Mouse (Mus musculus) limb, embryonic 13.5 days (tissue): Measurements from ENCODE around the gene Hbb-bs. TPM values are rescaled to one million over a fixed set of nuclear protein-coding genes. Genes with fewer than 3 reads are reported as not detected.
"Not testable (repeated sequence)": the region's sequence is repeated elsewhere in the genome, so short reads cannot be mapped to it uniquely, and the experiment has no call there.

Experiments
- ATAC-seq: fragments of 200-750 bp; cut with Nextera tagmentation; 2 replicates; pipeline ENCODE4 v1.8.0; 2017; ENCODE audit warnings: low read depth, moderate number of reproducible peaks, moderate TSS enrichment; ENCODE audit not compliant: low FRiP score
- H3K27ac ChIP-seq: fragments of 300-500 bp; sonication (generic); 2 replicates; pipeline ENCODE4 v1.5.1; 2015; ENCODE audit warnings: inconsistent platforms, mild to moderate bottlenecking, moderate library complexity
- H3K27me3 ChIP-seq: fragments of 300-500 bp; sonication (generic); 2 replicates; pipeline ENCODE4 v1.6.1; 2015; ENCODE audit warnings: mild to moderate bottlenecking, inconsistent platforms
- H3K36me3 ChIP-seq: fragments of 300-500 bp; sonication (generic); 2 replicates; pipeline ENCODE4 v1.6.1; 2015; ENCODE audit warnings: inconsistent platforms, mild to moderate bottlenecking, moderate library complexity
- H3K4me1 ChIP-seq: fragments of 300-500 bp; sonication (generic); 2 replicates; pipeline ENCODE4 v1.6.1; 2015; ENCODE audit warnings: inconsistent platforms
- H3K4me2 ChIP-seq: fragments of 300-500 bp; sonication (generic); replicated peaks from 2 replicates; pipeline ENCODE4 v1.6.1; 2015; ENCODE audit warnings: inconsistent platforms, mild to moderate bottlenecking, moderate library complexity
- H3K4me3 ChIP-seq: fragments of 300-500 bp; sonication (generic); 2 replicates; pipeline ENCODE4 v1.5.1; 2015; ENCODE audit warnings: moderate library complexity, mild to moderate bottlenecking, inconsistent platforms
- H3K9ac ChIP-seq: fragments of 300-500 bp; sonication (generic); 2 replicates; pipeline ENCODE4 v1.6.1; 2015; ENCODE audit warnings: mild to moderate bottlenecking, inconsistent platforms
- H3K9me3 ChIP-seq: fragments of 300-500 bp; sonication (generic); 2 replicates; pipeline ENCODE4 v1.6.1; 2016; ENCODE audit warnings: inconsistent platforms
- WGBS: fragments of 180-500 bp; shearing (Covaris S2); methylation state at CpG from one replicate; pipeline ENCODE4 v1.1.7; 2015; 5-methylcytosine and 5-hydroxymethylcytosine counted together
- polyA plus RNA-seq: library from polyadenylated mRNA; unstranded; fragments of >200 nt; fragmentation: Nextera tagmentation; extraction: Ambion mirVana; gene quantifications from 2 replicates; pipeline ENCODE4 v1.2.1, GENCODE M21; 2015

Hbb-bs gene
- polyA plus RNA-seq, 1 experiment from 2014 or later = 3,820 TPM

DNA sequence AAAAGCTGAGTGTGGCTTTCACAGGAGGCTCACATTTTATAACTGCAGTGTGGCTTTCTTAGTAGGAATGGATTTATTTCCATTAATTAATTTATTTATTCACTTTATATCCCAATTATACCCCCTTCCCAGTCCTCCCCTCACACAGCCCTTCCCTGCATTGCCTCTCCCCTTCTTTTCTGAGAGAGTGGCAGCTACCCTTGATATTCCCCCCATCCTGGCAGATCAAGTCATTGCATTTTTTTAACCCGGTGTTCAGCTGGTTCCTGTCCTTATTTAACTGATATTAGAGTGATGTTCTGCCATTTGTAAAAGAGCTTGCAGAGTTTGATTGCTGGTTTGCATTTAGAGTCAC, 18.1 kb downstream of the Hbb-bs start:
- Histone ChIP-seq H3K4me1 (no peaks in the 10 kb centered on the region), H3K4me3 (no peak overlapping the region), H3K4me2 (no peak overlapping the region), H3K9ac (no peak overlapping the region), H3K9me3 (no peaks in the 10 kb centered on the region), H3K27me3 (no peaks in the 10 kb centered on the region), H3K36me3 (no peaks in the 10 kb centered on the region), H3K27ac (no peak overlapping the region)
- no peak for ATAC-seq
- 64% methylated on average over 1 of the region's 1 CpGs for WGBS

DNA sequence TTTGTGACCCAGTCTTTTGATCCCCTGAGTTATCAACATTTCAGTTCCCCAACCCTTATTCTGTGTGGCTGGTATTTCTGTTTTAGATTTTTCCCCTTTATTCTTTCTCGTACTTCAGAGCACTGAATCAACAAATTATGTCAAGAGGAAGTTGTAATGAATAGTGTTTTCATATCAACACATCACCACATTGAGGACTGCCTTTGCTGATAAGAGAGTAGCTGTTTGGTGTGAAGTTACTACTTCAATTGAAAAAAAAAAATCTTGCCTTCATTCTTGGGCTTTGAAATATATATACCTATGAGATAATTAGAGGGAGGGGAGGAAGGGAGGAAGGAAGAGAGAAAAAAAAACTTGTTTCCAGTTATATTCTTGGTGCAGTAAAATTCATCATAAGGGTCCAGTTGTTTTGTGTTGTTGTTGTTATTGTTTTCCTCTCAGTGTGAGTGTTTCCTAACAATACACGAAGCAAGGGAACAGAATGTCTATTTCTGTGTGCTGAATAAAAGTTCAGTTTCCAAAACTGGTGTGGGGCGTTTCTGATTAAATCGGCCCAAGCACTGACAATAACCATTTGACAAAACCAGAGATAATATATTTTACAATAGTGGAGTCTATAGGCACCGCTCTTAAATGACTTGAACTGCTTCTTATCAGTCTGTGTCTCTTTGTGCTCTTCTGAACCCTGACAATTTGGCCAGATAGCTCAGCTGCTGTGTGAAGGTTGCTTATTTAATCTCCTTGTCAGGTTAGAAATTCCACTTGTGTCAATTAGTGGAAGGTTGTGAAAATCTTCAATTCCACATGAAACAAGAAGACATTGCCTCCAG, 18.7 kb downstream of the Hbb-bs start:
- Histone ChIP-seq H3K9me3 (no peaks in the 10 kb centered on the region), H3K36me3 (no peaks in the 10 kb centered on the region), H3K4me3 (no peak overlapping the region), H3K4me2 (no peak overlapping the region), H3K27me3 (no peaks in the 10 kb centered on the region), H3K9ac (no peak overlapping the region), H3K4me1 (no peaks in the 10 kb centered on the region), H3K27ac (no peak overlapping the region)
- WGBS = 68% methylated on average over 5 of the region's 5 CpGs
- no peak for ATAC-seq

DNA sequence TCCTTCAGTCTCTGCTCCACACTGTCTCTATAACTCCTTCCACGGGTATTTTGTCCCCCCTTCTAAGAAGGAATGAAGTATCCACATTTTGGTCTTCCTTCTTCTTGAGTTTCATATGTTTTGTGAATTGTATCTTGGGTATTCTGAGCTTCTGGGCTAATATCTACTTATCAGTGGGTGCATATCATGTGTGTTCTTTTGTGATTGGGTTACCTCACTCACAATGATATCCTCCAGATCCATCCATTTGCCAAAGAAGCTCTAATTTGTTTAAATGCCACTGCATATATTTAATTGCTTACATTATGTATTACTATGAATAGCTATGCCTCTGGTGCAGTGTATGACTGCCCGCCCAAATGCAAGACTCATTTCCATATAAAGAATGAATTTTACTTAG, 19.8 kb downstream of the Hbb-bs start:
- not testable (repeated sequence) for H3K9ac ChIP-seq, H3K9me3 ChIP-seq, H3K36me3 ChIP-seq, H3K4me3 ChIP-seq, H3K4me2 ChIP-seq, H3K27ac ChIP-seq, H3K27me3 ChIP-seq, ATAC-seq, H3K4me1 ChIP-seq
- 74% methylated on average over 2 of the region's 2 CpGs for WGBS

DNA sequence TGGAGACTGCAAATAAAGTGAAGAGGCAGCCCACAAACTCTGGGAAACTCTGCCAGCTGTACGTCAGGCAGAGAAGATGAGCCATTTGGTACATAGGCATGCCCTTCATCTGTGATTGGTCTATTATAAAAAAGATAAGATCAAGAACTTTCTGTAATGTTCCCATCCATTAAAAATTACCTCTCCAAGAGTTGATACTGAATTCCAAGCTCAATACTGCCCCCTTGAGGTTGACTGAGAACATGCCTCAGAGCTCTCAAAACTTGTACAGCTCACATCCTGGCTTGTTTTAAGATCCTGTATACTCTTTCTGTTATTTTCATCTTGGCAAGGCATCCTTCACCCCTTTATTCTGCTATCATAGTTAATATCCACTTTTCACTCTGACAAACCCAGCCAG, 21.0 kb downstream of the Hbb-bs start:
- WGBS = 81% methylated on average over 1 of the region's 1 CpGs
- no peaks in the 10 kb centered on the region for H3K36me3 ChIP-seq
- ATAC-seq = no peak

DNA sequence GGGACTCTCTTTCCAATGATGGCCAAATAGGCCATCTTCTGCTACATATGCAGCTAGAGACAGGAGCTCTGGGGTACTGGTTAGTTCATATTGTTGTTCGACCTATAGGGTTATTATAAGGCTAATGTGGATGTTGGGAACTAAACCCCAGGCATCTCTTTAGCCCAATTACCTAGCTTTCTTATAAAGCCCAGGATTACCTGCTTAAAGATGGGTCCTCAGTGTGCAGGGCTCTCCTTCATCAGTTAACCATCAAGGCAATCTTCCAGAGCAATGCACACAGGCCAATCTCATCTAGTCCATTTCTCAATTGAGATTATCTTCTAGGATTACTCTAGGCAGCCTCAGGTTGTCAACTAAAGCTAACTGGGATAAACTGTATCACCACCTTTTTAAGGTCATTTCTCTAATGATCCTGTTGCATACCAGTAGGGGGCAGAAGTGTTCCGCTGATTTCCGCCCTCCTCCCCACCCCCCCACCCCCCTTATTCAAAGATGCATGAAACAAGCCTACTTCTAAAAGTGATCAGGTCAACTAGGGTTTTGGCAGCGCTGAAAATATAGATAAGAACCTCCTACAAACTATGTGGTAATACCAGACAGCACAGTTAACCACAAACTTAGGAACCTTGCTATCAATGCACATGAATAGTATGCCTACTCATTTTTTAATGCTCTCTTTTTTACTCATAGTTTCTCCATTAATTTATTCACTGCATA, 35.1 kb downstream of the Hbb-bs start:
- no peak for ATAC-seq
- H3K4me2 ChIP-seq = no peak overlapping the region
- H3K9ac ChIP-seq = no peak overlapping the region
- WGBS = 27% methylated on average over 4 of the region's 4 CpGs
- H3K4me3 ChIP-seq = no peak overlapping the region
- H3K27ac ChIP-seq = no peak overlapping the region
- no peaks in the 10 kb centered on the region for H3K36me3 ChIP-seq
- no peaks in the 10 kb centered on the region for H3K9me3 ChIP-seq
- no peaks in the 10 kb centered on the region for H3K4me1 ChIP-seq
- no peaks in the 10 kb centered on the region for H3K27me3 ChIP-seq

More for the DNA sequence above, 21.0 kb downstream of the Hbb-bs start:
- no peak overlapping the region for H3K4me2 ChIP-seq
- no peak overlapping the region for H3K4me3 ChIP-seq
- no peaks in the 10 kb centered on the region for H3K4me1 ChIP-seq
- H3K9me3 ChIP-seq = no peaks in the 10 kb centered on the region
- no peak overlapping the region for H3K27ac ChIP-seq
- H3K27me3 ChIP-seq = no peaks in the 10 kb centered on the region
- no peak overlapping the region for H3K9ac ChIP-seq

DNA sequence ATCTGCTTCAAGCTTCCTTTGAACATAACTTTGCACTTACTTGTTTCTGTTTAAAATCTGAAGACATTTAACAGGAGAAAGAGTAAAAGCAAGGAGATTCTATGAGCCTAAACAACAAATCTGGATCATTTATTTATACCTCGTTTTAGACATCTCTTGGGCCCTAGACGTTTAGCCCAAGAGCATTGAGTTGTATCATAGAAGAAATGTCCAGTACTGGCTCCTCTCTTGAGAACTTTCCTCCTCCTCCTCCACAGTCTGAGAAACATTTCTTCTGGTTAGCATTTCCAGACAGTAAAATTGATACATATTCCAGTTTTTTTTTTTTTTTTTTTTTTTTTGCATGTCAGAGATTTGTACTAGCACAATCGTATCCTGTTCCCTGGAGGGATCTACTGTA, 36.2 kb downstream of the Hbb-bs start, which contains the start of gene Olfr67:
Olfr67 (minus strand) TSS at position 101 of the 400 bp plus-strand sequence.
- H3K27ac ChIP-seq = no peak within 1 kb of the TSS
- no peaks in the 10 kb centered on the region for H3K27me3 ChIP-seq
- H3K4me3 ChIP-seq = no peak within 1 kb of the TSS
- no peaks in the 10 kb centered on the region for H3K36me3 ChIP-seq
- 76% methylated on average over 3 of the region's 3 CpGs for WGBS
- H3K4me1 ChIP-seq = no peaks in the 10 kb centered on the region
- no peak within 1 kb of the TSS for H3K4me2 ChIP-seq
- no peaks in the 10 kb centered on the region for H3K9me3 ChIP-seq
- H3K9ac ChIP-seq = no peak within 1 kb of the TSS
- no peak for ATAC-seq

DNA sequence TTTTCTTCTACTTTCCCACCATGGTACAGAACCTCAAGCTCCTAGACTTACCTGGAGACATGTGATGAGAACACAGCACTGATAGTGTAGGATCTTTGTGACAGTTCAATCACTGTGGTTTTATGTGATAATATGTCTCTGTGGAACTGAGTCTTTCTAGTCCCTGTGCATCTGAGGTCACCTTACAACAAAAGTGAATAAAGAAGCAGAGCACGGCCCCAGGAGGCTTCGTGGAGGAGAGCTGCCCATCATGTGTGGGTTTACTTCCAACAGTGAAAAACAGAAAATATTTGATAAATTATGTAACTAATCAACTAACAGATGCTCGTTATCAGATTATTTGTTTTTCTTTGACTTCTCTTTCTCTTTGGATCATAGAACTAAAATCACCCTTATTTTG, 48.3 kb downstream of the Hbb-bs start, which contains the start of gene Olfr68:
Olfr68 (minus strand) TSS at position 101 of the 400 bp plus-strand sequence.
- no peak within 1 kb of the TSS for H3K9ac ChIP-seq
- no peak for ATAC-seq

DNA sequence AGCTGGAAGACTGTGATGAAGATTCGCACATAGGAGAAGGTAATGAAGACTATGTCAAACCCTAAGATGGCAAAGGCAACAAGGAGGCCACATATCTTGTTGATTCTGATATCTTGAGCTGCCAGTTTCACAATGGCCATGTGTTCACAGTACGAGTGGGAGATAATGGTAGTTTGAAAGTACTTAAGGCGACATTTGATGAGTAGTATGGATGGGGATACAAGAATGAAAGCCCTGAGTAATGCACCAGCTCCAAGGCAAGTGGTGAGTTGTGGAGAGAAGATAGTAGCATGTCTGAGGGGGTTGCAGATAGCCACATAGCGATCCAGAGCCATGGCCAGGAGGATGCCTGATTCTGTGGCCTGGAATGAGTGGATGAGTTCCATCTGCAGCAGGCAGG, 50.2 kb downstream of the Hbb-bs start:
- not testable (repeated sequence) for ATAC-seq, H3K27ac ChIP-seq, H3K36me3 ChIP-seq, H3K4me1 ChIP-seq, H3K4me2 ChIP-seq, H3K9ac ChIP-seq, H3K9me3 ChIP-seq, H3K4me3 ChIP-seq, H3K27me3 ChIP-seq
- 83% methylated on average over 4 of the region's 4 CpGs for WGBS

More for the DNA sequence above, 48.3 kb downstream of the Hbb-bs start, which contains the start of gene Olfr68:
- WGBS = 79% methylated on average over 3 of the region's 3 CpGs
- no peak within 1 kb of the TSS for H3K27ac ChIP-seq
- H3K27me3 ChIP-seq = no peaks in the 10 kb centered on the region
- H3K4me1 ChIP-seq = no peaks in the 10 kb centered on the region
- H3K36me3 ChIP-seq = no peaks in the 10 kb centered on the region
- H3K9me3 ChIP-seq = no peaks in the 10 kb centered on the region
- H3K4me2 ChIP-seq = no peak within 1 kb of the TSS
- H3K4me3 ChIP-seq = no peak within 1 kb of the TSS

Other genes with a start within 250 kb of the Hbb-bs start
- gene Olfr618, start 238.0 kb downstream of the Hbb-bs start, polyA plus RNA-seq = not detected in 2 replicates
- not detected in 2 replicates for gene Olfr619, start 227.5 kb downstream of the Hbb-bs start, polyA plus RNA-seq
- not detected in 2 replicates for gene Olfr620, start 215.6 kb downstream of the Hbb-bs start, polyA plus RNA-seq
- gene Olfr622, start 185.4 kb downstream of the Hbb-bs start, polyA plus RNA-seq = not detected in 2 replicates
- not detected in 2 replicates for gene Olfr623, start 164.4 kb downstream of the Hbb-bs start, polyA plus RNA-seq
- gene Olfr624, start 156.9 kb downstream of the Hbb-bs start, polyA plus RNA-seq = 0.08 TPM in 1 of 2 replicates, not detected in the other
- gene Olfr625-ps1, start 145.4 kb downstream of the Hbb-bs start, polyA plus RNA-seq = not detected in 2 replicates
- not detected in 2 replicates for gene Olfr243, start 113.4 kb downstream of the Hbb-bs start, polyA plus RNA-seq
- not detected in 2 replicates for gene Olfr628, start 97.7 kb downstream of the Hbb-bs start, polyA plus RNA-seq
- not detected in 2 replicates for gene Olfr629, start 83.2 kb downstream of the Hbb-bs start, polyA plus RNA-seq
- not detected in 2 replicates for gene Olfr630, start 70.8 kb downstream of the Hbb-bs start, polyA plus RNA-seq
- gene Olfr69, start 56.5 kb downstream of the Hbb-bs start, polyA plus RNA-seq = not detected in 2 replicates
- gene Olfr68, start 48.4 kb downstream of the Hbb-bs start, polyA plus RNA-seq = not detected in 2 replicates
- not detected in 2 replicates for gene Olfr67, start 36.3 kb downstream of the Hbb-bs start, polyA plus RNA-seq
- gene Hbb-bt, start 14.1 kb downstream of the Hbb-bs start, polyA plus RNA-seq = 1,810 and 1,860 TPM in 2 replicates
- gene Hbb-bh2, start 12.4 kb upstream of the Hbb-bs start, polyA plus RNA-seq = not detected in 2 replicates
- gene Hbb-bh1, start 15.1 kb upstream of the Hbb-bs start, polyA plus RNA-seq = 61.1 and 82.5 TPM in 2 replicates
- 6,754 and 6,825 TPM in 2 replicates for gene Hbb-y, start 25.1 kb upstream of the Hbb-bs start, polyA plus RNA-seq
- gene Olfr66, start 58.2 kb upstream of the Hbb-bs start, polyA plus RNA-seq = not detected in 2 replicates
- not detected in 2 replicates for gene Olfr64, start 66.4 kb upstream of the Hbb-bs start, polyA plus RNA-seq
- not detected in 2 replicates for gene Olfr65, start 75.4 kb upstream of the Hbb-bs start, polyA plus RNA-seq
- gene Olfr631, start 100.7 kb upstream of the Hbb-bs start, polyA plus RNA-seq = not detected in 2 replicates
- not detected in 2 replicates for gene Olfr632, start 106.3 kb upstream of the Hbb-bs start, polyA plus RNA-seq
- gene Olfr633, start 116.3 kb upstream of the Hbb-bs start, polyA plus RNA-seq = not detected in 2 replicates
- gene Olfr635, start 143.1 kb upstream of the Hbb-bs start, polyA plus RNA-seq = not detected in 2 replicates
- not detected in 2 replicates for gene Olfr638, start 170.7 kb upstream of the Hbb-bs start, polyA plus RNA-seq
- gene Olfr639, start 189.2 kb upstream of the Hbb-bs start, polyA plus RNA-seq = 0.04 TPM in 1 of 2 replicates, not detected in the other
- gene Olfr640, start 197.5 kb upstream of the Hbb-bs start, polyA plus RNA-seq = not detected in 2 replicates
- not detected in 2 replicates for gene Olfr641, start 207.3 kb upstream of the Hbb-bs start, polyA plus RNA-seq
- not detected in 2 replicates for gene Olfr642, start 224.6 kb upstream of the Hbb-bs start, polyA plus RNA-seq
- not detected in 2 replicates for gene 4930516K23Rik, start 233.3 kb upstream of the Hbb-bs start, polyA plus RNA-seq
- 0.05 TPM in 1 of 2 replicates, not detected in the other for gene Olfr644, start 243.8 kb upstream of the Hbb-bs start, polyA plus RNA-seq